Mouse (Mus musculus): Measurements from ENCODE around the gene Polk. TPM values are rescaled to one million over a fixed set of nuclear protein-coding genes. Genes with fewer than 3 reads are reported as not detected.

Polk gene
- total and polyA plus RNA-seq, 2 experiments from 2014 or later, result 4.0 to 4.4 TPM

DNA sequence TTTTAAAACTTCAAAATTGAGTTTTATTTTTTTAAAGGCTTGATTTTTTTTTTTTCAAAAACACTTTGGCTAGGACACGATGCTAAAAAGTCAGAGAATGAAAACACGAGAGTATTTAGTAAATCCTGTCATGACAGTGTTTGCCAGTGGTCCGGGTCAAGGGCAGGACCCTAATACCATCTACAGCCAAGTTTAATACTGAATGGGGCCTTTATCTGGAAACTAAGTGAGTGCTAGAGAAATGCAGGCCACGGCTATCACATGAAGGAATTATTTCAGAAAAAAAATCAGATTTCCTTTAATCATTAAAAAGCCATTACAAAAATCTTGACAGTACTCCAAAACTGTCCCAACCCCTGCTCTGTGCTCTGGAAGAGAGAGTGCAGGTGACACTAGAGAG, 36.7 kb downstream of the Polk start:
- no peak for ATAC-seq
- Histone ChIP-seq H3K9ac (replicated peaks; ENCODE audit: low read length) (no peak overlapping the region), H3K36me3 (ENCODE audit: insufficient read depth, low read length) (no peaks in the 10 kb centered on the region), H3K9me3 (ENCODE audit: low read length) (no peaks in the 10 kb centered on the region), H3K27ac (no peak overlapping the region), H3K27me3 (ENCODE audit: insufficient read depth, low read length) (no peaks in the 10 kb centered on the region), H3K4me3 (ENCODE audit: low read length) (no peak overlapping the region), H3K4me2 (ENCODE audit: low read depth, low read length) (no peak overlapping the region), H3K4me1 (ENCODE audit: insufficient read depth, low read length) (no peaks in the 10 kb centered on the region)
- no peak for TF ChIP-seq CTCF (IDR thresholded peaks at IDR 0.05; ENCODE audit: low read depth)
- DNase-seq (ENCODE audit: low spot score), result no peak
- 80% methylated on average over 4 of the region's 4 CpGs for WGBS

DNA sequence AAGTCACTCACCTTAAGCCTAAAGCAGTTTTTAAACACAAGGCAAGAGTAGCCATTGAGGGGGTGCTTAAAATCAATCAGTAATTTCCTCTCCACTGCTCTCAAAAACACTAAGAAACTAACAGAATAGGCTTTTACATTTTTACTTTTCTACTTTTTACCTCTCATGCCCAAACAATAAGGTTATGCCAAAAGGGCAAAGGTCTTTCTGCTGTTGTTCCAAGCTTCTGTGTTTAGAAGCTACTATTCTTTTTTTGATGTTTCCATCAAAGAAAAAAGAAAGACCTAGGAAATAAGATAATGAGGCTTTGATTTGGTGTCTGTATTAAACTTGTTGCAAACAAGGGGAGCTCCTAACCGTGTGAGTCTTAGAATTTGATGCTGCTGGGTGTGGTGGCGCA, 42.5 kb downstream of the Polk start:
- Histone ChIP-seq H3K4me1 (ENCODE audit: insufficient read depth, low read length) (no peaks in the 10 kb centered on the region), H3K9me3 (ENCODE audit: low read length) (no peaks in the 10 kb centered on the region), H3K4me3 (ENCODE audit: low read length) (no peak overlapping the region), H3K27ac (no peak overlapping the region), H3K36me3 (ENCODE audit: insufficient read depth, low read length) (no peaks in the 10 kb centered on the region), H3K9ac (replicated peaks; ENCODE audit: low read length) (no peak overlapping the region), H3K27me3 (ENCODE audit: insufficient read depth, low read length) (no peaks in the 10 kb centered on the region), H3K4me2 (ENCODE audit: low read depth, low read length) (no peak overlapping the region)
- DNase-seq (ENCODE audit: low spot score) (no peak), ATAC-seq (no peak)
- 77% methylated on average over 2 of the region's 2 CpGs for WGBS
- TF ChIP-seq CTCF (IDR thresholded peaks at IDR 0.05; ENCODE audit: low read depth), result no peak

DNA sequence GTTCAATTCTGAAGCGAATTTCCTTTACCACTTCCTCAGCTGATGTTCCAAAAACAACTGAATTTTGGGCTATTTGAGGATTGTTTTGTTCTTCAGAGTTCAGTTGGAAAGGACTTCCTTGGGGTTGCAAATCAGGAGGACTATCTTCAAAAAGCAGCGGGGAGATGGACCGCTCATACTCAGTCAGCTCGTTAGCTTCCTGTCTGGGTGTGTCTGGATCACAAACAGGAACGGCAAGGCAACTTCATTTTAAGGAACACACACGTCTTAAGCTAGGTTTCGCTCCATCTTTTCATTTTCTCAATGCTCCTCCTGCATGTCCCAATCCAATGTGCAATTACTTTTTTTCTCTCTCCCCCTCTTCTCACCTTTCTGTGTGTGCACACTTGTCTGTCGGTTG, 45.7 kb downstream of the Polk start:
- H3K4me3 ChIP-seq (ENCODE audit: low read length), result no peak overlapping the region
- no peak for TF ChIP-seq CTCF (IDR thresholded peaks at IDR 0.05; ENCODE audit: low read depth)
- DNase-seq (ENCODE audit: low spot score) (no peak), ATAC-seq (no peak)
- no peaks in the 10 kb centered on the region for H3K9me3 ChIP-seq (ENCODE audit: low read length)
- no peaks in the 10 kb centered on the region for H3K36me3 ChIP-seq (ENCODE audit: insufficient read depth, low read length)
- H3K27me3 ChIP-seq (ENCODE audit: insufficient read depth, low read length), result no peaks in the 10 kb centered on the region
- no peak overlapping the region for H3K4me2 ChIP-seq (ENCODE audit: low read depth, low read length)
- 85% methylated on average over 8 of the region's 8 CpGs for WGBS
- no peaks in the 10 kb centered on the region for H3K4me1 ChIP-seq (ENCODE audit: insufficient read depth, low read length)
- no peak overlapping the region for H3K9ac ChIP-seq (replicated peaks; ENCODE audit: low read length)
- H3K27ac ChIP-seq, result no peak overlapping the region

DNA sequence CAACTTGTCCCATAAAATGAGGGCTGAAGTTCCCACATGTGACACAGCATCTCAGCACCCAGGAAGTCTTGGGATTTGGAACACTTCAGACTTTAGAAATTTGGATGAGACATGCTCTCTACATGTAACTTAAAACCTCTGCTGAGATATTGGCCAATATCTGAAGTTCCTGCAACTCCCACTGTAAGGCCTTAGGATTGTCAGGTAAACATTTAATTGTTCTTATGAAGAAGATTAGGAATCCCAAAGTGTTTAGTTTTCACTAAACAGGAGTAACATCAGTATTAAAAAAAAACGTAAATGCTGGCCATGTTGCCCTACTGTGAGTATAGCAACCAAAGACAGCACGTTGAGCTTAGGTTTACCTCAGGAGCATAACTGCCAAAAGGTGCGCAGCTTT, 51.9 kb downstream of the Polk start, which contains the start of gene Gm17622:
TSS of gene Gm17622 (plus strand) at position 301 of the 400 bp plus-strand sequence.
- no peak for ATAC-seq
- no peaks in the 10 kb centered on the region for H3K4me1 ChIP-seq (ENCODE audit: insufficient read depth, low read length)
- WGBS, result 94% methylated on average over 3 of the region's 3 CpGs
- H3K9me3 ChIP-seq (ENCODE audit: low read length), result 0 out of 2 replicates have a peak, but pooled peaks cover 2% of the 10 kb centered on the region
- no peak for DNase-seq (ENCODE audit: low spot score)
- no peak within 1 kb of the TSS for H3K27ac ChIP-seq
- no peak for TF ChIP-seq CTCF (IDR thresholded peaks at IDR 0.05; ENCODE audit: low read depth)
- H3K4me2 ChIP-seq (ENCODE audit: low read depth, low read length), result no peak within 1 kb of the TSS
- peaks cover 5% of the 10 kb centered on the region; the same call in 1 of the 2 replicates for H3K36me3 ChIP-seq (ENCODE audit: insufficient read depth, low read length)
- no peaks in the 10 kb centered on the region for H3K27me3 ChIP-seq (ENCODE audit: insufficient read depth, low read length)
- no peak within 1 kb of the TSS for H3K9ac ChIP-seq (replicated peaks; ENCODE audit: low read length)
- H3K4me3 ChIP-seq (ENCODE audit: low read length), result no peak within 1 kb of the TSS

DNA sequence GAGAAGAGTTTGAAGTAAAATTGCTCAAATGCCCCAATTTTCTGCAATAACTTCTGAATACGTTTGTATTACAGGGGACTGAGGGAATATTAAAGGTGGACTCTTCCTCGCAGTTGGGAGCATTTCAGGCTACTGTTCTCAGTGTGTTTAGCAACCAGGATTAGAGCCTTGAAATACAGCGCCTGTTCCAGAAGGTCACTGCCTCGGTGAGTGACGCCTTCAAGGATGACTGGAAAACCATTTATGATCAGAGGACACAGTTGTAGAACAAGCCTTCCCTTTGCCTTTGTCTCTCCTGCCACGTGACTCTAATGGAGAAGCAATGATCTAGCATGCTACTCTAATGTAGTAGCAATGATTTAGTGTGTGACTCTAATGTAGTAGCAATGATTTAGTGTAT, 54.4 kb downstream of the Polk start:
- Histone ChIP-seq H3K4me3 (ENCODE audit: low read length) (no peak overlapping the region), H3K27ac (no peak overlapping the region), H3K4me1 (ENCODE audit: insufficient read depth, low read length) (no peaks in the 10 kb centered on the region), H3K36me3 (ENCODE audit: insufficient read depth, low read length) (peaks cover 5% of the 10 kb centered on the region; the same call in 1 of the 2 replicates), H3K9ac (replicated peaks; ENCODE audit: low read length) (no peak overlapping the region), H3K27me3 (ENCODE audit: insufficient read depth, low read length) (no peaks in the 10 kb centered on the region), H3K9me3 (ENCODE audit: low read length) (0 out of 2 replicates have a peak, but pooled peaks cover 4% of the 10 kb centered on the region), H3K4me2 (ENCODE audit: low read depth, low read length) (no peak overlapping the region)
- DNase-seq (ENCODE audit: low spot score) (no peak), ATAC-seq (no peak)
- TF ChIP-seq CTCF (IDR thresholded peaks at IDR 0.05; ENCODE audit: low read depth), result no peak
- WGBS, result 96% methylated on average over 6 of the region's 6 CpGs

DNA sequence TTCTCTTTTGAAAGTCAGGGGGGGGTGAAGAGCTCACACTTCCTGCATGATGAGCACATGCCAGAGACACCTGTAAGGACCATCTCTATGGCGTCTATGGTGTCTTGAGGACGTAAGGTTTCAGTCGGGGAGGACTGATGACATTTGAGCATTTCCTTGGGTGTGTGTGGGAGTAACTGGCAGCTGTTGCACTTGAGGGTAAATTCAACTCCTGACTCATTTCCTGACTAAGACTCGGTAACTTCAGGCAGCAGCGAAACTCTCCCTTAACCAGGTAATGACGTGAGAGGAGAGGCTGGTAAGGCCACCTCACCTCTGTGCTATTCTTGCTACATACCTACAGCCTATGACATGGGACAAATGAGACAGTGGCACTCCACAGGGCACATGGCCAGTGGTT, 55.1 kb downstream of the Polk start:
- 0 out of 2 replicates have a peak, but pooled peaks cover 4% of the 10 kb centered on the region for H3K9me3 ChIP-seq (ENCODE audit: low read length)
- DNase-seq (ENCODE audit: low spot score) (no peak), ATAC-seq (no peak)
- H3K27ac ChIP-seq, result no peak overlapping the region
- TF ChIP-seq CTCF (IDR thresholded peaks at IDR 0.05; ENCODE audit: low read depth), result no peak
- no peak overlapping the region for H3K4me3 ChIP-seq (ENCODE audit: low read length)
- peaks cover 5% of the 10 kb centered on the region; the same call in 1 of the 2 replicates for H3K36me3 ChIP-seq (ENCODE audit: insufficient read depth, low read length)
- no peak overlapping the region for H3K4me2 ChIP-seq (ENCODE audit: low read depth, low read length)
- no peak overlapping the region for H3K9ac ChIP-seq (replicated peaks; ENCODE audit: low read length)
- H3K27me3 ChIP-seq (ENCODE audit: insufficient read depth, low read length), result no peaks in the 10 kb centered on the region
- no peaks in the 10 kb centered on the region for H3K4me1 ChIP-seq (ENCODE audit: insufficient read depth, low read length)
- WGBS, result 94% methylated on average over 6 of the region's 6 CpGs

DNA sequence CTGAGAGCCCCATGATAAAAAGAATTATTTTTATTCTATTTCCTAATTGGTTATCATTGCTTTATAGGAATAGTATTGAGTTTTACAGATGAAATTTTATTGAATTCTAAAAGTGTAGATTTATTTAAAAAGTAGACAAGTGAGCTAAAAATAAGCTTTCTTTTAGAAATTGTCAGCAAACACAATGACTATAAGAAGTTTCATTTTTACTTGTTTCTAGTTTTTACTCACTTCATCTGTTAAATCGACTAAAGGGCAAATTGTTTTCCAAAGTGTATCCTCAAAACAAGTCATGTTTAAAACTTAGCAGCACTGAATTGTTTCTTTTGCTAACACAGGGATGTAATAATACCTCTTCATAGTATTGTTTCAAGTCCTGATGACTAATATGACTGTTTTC, 63.4 kb downstream of the Polk start:
- DNase-seq (ENCODE audit: low spot score), result no peak
- H3K9ac ChIP-seq (replicated peaks; ENCODE audit: low read length), result no peak overlapping the region
- TF ChIP-seq CTCF (IDR thresholded peaks at IDR 0.05; ENCODE audit: low read depth), result no peak
- ATAC-seq, result no peak
- no peak overlapping the region for H3K4me3 ChIP-seq (ENCODE audit: low read length)
- H3K27me3 ChIP-seq (ENCODE audit: insufficient read depth, low read length), result no peaks in the 10 kb centered on the region
- H3K36me3 ChIP-seq (ENCODE audit: insufficient read depth, low read length), result no peaks in the 10 kb centered on the region
- H3K27ac ChIP-seq, result no peak overlapping the region
- H3K4me1 ChIP-seq (ENCODE audit: insufficient read depth, low read length), result no peaks in the 10 kb centered on the region
- H3K4me2 ChIP-seq (ENCODE audit: low read depth, low read length), result no peak overlapping the region
- WGBS, result 95% methylated on average over 1 of the region's 1 CpGs
- H3K9me3 ChIP-seq (ENCODE audit: low read length), result no peaks in the 10 kb centered on the region
